Mouse (Mus musculus) embryo, embryonic 11 days (tissue): ENCODE measurements around the gene Metrn.
"Not testable (repeated sequence)": the region's sequence is repeated elsewhere in the genome, so short reads cannot be mapped to it uniquely, and the experiment has no call there.

Experiments used
- DNase-seq: peaks from one replicate; pipeline ENCODE4 v3.0.0-alpha.2; 2015

Metrn gene

GRCm38 (mm10) chr17:25830806-25831431 is 34.0 kb upstream of the Metrn start:
- no peak for DNase-seq

DNA sequence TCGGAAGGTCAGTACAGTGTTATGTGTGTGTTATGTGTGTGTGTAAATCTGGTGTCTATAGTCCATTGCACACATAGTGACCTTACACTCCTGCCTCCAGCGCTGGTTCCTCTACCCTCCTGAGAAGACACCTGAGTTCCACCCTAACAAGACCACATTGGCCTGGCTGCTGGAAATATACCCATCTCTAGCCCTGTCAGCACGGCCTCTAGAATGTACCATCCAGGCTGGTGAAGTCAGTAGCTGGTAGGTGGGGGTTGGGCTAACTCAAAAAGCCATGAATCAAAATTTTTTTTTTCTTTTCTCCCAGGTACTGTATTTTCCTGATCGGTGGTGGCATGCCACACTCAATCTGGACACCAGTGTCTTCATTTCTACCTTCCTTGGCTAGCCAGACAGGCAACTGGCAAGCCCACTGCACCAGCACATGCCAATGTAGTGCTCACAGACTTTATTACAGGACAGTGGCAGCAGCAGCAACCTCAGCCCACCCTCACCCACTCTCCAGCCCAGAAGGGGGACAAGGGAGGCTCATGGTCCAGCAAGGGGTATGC is 33.3 kb upstream of the Metrn start:
- no peak for DNase-seq

DNA sequence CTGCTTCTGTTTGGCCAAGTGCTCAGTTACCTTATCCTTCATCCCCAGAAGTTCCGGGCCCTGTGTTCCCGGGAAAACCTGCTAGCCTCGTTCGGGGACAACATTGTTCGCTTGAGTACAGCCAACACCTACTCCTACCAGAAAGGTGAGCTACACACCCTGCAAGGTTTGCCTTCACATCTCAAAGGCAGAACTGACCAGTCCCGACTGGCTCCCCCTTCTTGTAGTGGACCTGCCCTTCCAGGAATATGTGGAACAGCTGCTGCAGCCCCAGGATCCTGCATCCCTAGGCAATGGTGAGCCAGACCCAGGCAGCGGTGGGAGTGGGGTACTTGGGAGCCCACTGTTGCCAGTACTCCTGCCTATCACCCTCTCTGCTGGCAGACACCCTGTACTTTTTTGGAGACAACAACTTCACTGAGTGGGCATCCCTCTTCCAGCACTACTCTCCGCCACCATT is 32.7 kb upstream of the Metrn start:
- peak; percentile 6 for DNase-seq

GRCm38 (mm10) chr17:25828712-25829557 is 32.0 kb upstream of the Metrn start, which contains the start of gene Jmjd8:
Gene Jmjd8 (plus strand): TSS chr17:25828867.
- DNase-seq, result peak; percentile 91

DNA sequence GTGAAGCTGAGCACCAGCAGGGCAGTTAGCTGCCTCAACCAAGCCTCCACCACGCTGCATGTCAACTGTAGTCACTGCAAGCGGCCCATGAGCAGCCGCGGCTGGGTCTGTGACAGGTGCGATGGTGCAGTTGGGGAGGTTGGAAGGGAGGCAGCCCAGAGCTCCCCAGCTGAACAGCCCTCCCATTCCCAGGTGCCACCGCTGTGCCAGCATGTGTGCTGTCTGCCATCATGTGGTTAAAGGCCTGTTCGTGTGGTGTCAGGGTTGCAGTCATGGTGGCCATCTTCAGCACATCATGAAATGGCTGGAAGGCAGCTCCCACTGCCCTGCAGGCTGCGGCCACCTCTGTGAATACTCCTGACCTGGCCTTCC is 31.3 kb upstream of the Metrn start:
- DNase-seq, result no peak

GRCm38 (mm10) chr17:25827546-25828222 is 30.7 kb upstream of the Metrn start:
- DNase-seq, result no peak

DNA sequence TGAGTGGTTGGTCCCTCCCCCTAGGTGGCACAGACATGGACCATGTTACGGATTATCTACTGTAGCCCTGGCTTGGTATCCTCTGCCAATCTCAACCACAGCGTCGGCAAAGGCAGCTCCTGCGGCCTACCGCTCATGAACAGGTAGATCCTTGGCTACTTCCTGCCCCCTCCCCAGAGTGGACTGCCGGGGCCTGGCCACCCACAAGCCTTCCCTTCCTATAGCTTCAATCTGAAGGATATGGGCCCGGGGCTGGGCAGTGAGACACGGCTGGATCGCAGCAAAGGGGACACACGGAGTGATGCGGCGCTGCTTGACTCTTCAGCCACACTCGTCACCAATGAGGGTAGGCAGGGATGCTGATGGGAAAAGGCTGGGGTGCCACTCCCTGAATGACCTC is 30.1 kb upstream of the Metrn start:
- DNase-seq, result no peak

- no peak for DNase-seq
These were observed 29.1 kb upstream of the Metrn start for GRCm38 (mm10) chr17:25825984-25826570.

GRCm38 (mm10) chr17:25825311-25825710 is 28.4 kb upstream of the Metrn start:
- no peak for DNase-seq

DNA sequence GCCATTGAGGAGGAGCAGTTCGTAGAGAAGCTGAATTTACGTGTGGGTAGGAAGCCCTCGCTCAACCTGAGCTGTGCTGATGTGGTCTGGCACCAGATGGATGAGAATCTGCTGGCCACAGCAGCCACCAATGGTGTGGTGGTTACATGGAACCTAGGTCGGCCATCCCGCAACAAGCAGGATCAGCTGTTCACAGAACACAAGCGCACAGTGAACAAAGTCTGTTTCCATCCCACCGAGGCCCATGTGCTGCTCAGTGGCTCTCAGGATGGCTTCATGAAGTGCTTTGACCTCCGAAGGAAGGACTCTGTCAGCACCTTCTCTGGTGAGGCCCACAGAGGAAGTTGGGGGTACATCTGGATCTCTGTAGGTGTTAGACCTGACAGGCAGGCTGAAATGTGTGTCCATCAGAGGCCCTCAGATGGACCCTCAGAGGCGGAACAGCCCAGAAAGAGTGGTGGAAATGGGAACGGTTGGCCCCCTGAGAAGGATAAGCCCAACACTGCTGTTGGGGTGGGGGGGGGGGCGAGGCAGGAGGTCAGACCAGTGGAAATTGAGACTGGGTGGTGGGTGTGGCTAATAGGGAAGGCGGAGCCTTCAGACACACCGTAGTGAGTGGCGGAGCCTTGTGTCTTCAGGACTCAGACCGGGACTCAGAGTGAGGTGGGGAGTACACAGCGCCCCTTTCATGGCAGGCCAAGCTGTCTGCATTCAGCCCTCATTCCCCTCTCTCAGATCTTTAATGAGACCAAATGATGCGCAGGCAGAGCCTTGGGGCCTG is 27.6 kb upstream of the Metrn start:
- DNase-seq, result no peak

DNA sequence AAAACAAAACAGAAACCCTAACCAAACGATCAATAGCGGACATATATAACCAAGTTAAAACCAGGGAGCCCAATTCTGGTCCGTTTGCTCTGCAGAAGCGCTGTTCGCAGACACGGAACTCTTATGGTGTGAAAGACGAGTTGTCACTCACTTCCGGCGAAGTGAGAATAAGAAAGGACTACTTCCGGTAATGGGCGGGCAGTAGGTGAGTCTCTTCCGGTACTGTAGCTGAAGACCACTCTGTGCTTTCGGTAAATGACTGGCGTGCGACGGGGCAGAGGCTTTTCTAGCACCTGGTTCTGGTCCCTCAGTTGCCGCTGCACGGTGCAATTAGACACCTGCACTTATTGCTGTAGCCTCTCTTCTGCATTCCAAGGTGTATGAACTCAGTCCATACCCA is 26.5 kb upstream of the Metrn start, which contains the start of gene Wdr24:
Gene Wdr24, plus strand, starts transcription at position 176 of the 400 bp plus-strand sequence.
- DNase-seq, result peak; percentile 93

DNA sequence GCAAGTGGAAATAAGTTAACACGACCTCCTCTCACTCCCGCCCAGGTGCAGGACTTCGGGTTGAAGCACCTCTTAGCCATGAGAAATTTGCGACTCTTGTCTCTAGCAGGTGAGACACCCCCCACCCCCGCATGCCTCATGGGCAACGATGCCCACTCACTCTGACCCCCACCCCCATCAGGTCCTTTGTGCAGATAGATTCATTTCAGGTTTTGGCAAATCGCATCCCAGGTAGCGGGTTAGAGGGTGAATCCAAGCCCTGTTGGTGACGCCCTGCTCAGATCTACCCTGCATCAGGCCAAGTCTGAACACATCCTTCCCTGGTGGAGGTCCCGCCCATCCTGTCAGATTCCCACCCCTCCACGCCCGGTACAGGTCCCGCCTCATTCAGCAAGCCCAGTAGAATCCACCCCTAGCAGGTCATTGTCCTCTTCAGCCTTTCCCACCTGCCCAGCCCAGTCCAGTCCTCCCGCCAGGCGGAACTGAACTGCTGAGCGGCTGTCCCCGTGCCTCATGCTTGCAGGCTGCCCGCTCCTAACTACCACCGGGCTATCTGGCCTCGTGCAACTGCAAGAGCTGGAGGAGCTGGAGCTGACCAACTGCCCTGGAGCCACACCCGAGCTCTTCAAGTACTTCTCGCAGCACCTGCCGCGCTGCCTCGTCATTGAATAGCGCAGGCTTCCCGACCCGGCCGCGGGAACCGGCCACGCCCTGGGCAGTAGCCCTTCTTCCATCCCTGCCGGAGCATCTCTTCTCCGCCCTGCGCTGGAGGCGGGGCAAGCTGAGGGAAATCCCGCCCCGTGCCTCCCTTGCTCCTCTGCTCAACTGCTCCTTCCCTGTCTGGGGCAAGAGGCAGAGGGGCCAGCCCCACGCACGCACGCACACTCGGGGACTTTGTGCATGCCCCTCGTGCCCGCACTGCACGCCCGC is 22.2 kb upstream of the Metrn start:
- DNase-seq, result peak; percentile 46

DNA sequence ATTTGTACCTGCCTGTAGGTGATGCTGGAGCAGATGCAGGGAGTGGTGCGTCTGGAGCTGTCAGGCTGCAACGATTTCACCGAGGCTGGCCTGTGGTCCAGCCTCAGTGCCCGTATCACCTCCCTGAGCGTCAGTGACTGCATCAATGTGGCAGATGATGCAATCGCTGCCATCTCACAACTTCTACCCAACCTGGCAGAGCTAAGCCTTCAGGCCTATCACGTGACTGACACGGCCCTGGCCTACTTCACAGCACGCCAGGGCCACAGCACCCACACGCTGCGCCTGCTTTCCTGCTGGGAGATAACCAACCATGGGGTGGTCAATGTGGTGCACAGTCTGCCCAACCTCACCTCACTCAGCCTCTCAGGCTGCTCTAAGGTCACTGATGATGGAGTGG is 20.7 kb upstream of the Metrn start:
- no peak for DNase-seq

GRCm38 (mm10) chr17:25813471-25813870 is 16.5 kb upstream of the Metrn start:
- peak; percentile 91 for DNase-seq

DNA sequence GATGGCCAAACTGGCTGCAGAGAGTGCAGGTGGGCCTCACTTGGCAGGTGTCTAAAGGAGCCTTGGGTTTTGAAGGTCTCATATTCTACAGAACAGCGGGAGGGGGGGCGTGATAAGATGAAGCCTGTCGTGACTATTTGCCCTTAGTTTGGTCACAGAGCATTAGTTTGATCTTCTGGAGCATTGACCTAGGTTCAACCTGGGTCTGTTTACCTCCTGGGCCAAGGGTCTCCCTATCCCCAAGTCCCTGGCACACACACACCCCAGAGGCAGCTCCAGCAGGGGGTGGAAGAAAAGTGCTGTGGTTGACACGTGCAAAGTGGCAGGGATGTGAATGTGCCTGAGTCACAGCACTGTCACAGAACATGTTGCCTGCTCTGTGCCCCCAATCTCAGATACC is 14.0 kb upstream of the Metrn start:
- no peak for DNase-seq

- no peak for DNase-seq
These were observed 12.8 kb upstream of the Metrn start for GRCm38 (mm10) chr17:25809606-25810340.

- DNase-seq, result peak; percentile 94
These were observed 12.1 kb upstream of the Metrn start, which contains the start of gene Fbxl16 for GRCm38 (mm10) chr17:25808789-25809605. Gene Fbxl16 (plus strand): TSS chr17:25809085.

GRCm38 (mm10) chr17:25808028-25808427 is 11.1 kb upstream of the Metrn start:
- DNase-seq, result no peak

GRCm38 (mm10) chr17:25807452-25807851 is 10.5 kb upstream of the Metrn start:
- DNase-seq, result not testable (repeated sequence)
